Mouse (Mus musculus) MEL (cell line): ENCODE measurements at regions not wholly inside any gene's neighbourhood (a gene's known extent, or its start where the extent isn't known, plus 50 kb on each side); places are given as distances from the start of the nearest gene placed in this dataset.

Source experiments
- CTCF ChIP-seq, 3 experiments: IDR thresholded peaks in 2 of 3; conservative IDR thresholded peaks in 1 of 3; 2 replicates each; pipeline ENCODE4 v1.5.1; 2011 to 2012; ENCODE audit warnings: low read length in 3 of 3, low read depth in 2 of 3, mild to moderate bottlenecking in 2 of 3, improper control_type of control experiment in 1 of 3, inconsistent platforms in 1 of 3, mixed read lengths in 1 of 3, moderate library complexity in 1 of 3; ENCODE audit not compliant: control insufficient read depth in 1 of 3, insufficient read depth in 1 of 3, poor library complexity in 1 of 3, severe bottlenecking in 1 of 3
- MAX ChIP-seq: IDR thresholded peaks from 2 replicates; pipeline ENCODE4 v1.6.1; 2011; ENCODE audit warnings: low read length, improper control_type of control experiment
- POLR2AphosphoS2 ChIP-seq: IDR thresholded peaks from 2 replicates; pipeline ENCODE4 v1.6.1; 2011; ENCODE audit warnings: low read length, improper control_type of control experiment
- RCOR1 ChIP-seq: IDR thresholded peaks from 2 replicates; pipeline ENCODE4 v1.6.1; 2012; ENCODE audit warnings: low read depth, mild to moderate bottlenecking, inconsistent platforms, low read length, improper control_type of control experiment
- ZKSCAN1 ChIP-seq: IDR thresholded peaks from 2 replicates; pipeline ENCODE4 v1.6.1; 2012; ENCODE audit warnings: low read depth, mild to moderate bottlenecking, inconsistent platforms, low read length, improper control_type of control experiment, moderate library complexity

- TF ChIP-seq RCOR1 (no peak), CTCF (IDR thresholded peaks at IDR 0.05 in 2 of 3, conservative IDR thresholded peaks at IDR 0.05 in 1 of 3; ENCODE audit: control insufficient read depth in 1 of 3, insufficient read depth in 1 of 3, low read depth in 2 of 3, low read length in 3 of 3, poor library complexity in 1 of 3, severe bottlenecking in 1 of 3) (no peak), MAX (no peak), POLR2AphosphoS2 (no peak), ZKSCAN1 (no peak)
Observed at GRCm38 (mm10) chr1:132803842-132804241, 62.2 kb upstream of the Nfasc start.
